ENCODE assay signal across 8 mouse cellular contexts in genomic region chr9:118926688-118927321, GRCm38 (mm10). TPM values are rescaled to one million over a fixed set of nuclear protein-coding genes. Genes with fewer than 3 reads are reported as not detected.
DNase-seq lines count a peak whose midpoint lies in the region; ATAC-seq and TF ChIP-seq lines count a peak whose summit lies in the region.

No protein-coding gene starts in this region.

- H3K4me1 ChIP-seq in embryonic facial prominence, embryonic 12.5 days, result peaks cover 37% of the 10 kb centered on the region
- H3K4me1 ChIP-seq in heart, embryonic 16.5 days (ENCODE audit: control insufficient read depth, insufficient read depth, low read length), result peaks cover 25% of the 10 kb centered on the region
- peaks cover 5 to 14% of the 10 kb centered on the region in 2 experiments; a peak in 3 of 4 replicates for H3K4me1 ChIP-seq in liver, embryonic 14.5 days (replicated peaks; ENCODE audit: control insufficient read depth in 2 of 2, insufficient read depth in 2 of 2, low read length in 1 of 2)
- peaks cover 33% of the 10 kb centered on the region for H3K4me1 ChIP-seq in neural tube, embryonic 13.5 days (replicated peaks)

- no peak for ATAC-seq in embryonic facial prominence, embryonic 12.5 days (ENCODE audit: insufficient number of reproducible peaks, insufficient read depth, low FRiP score, low TSS enrichment)
- ATAC-seq in heart, embryonic 16.5 days (replicated peaks; ENCODE audit: extremely low read depth, insufficient read depth, low FRiP score), result peak; percentile 25
- peak; percentile 5; the same call in 1 of the 2 replicates for ATAC-seq in liver, embryonic 14.5 days (ENCODE audit: insufficient read depth)
- ATAC-seq in neural tube, embryonic 13.5 days (ENCODE audit: low read depth), result peak; percentile 26; the same call in 1 of the 2 replicates

- TF ChIP-seq CTCF in liver, embryonic 14.5 days (IDR thresholded peaks at IDR 0.05; ENCODE audit: low read depth), result no peak

- H3K27me3 ChIP-seq in embryonic facial prominence, embryonic 12.5 days, result no peaks in the 10 kb centered on the region
- no peaks in the 10 kb centered on the region for H3K27me3 ChIP-seq in heart, embryonic 16.5 days (ENCODE audit: control insufficient read depth, insufficient read depth, low read length)
- H3K27me3 ChIP-seq in liver, embryonic 14.5 days (ENCODE audit: control insufficient read depth, insufficient read depth, low read length), result no peaks in the 10 kb centered on the region
- H3K27me3 ChIP-seq in neural tube, embryonic 13.5 days, result no peaks in the 10 kb centered on the region; the same call in 1 of the 2 replicates

- no peak for TF ChIP-seq EP300 in liver, embryonic 14.5 days (IDR thresholded peaks at IDR 0.05; ENCODE audit: low read depth)

- peak overlapping the region; percentile 82 for H3K4me3 ChIP-seq in embryonic facial prominence, embryonic 12.5 days
- H3K4me3 ChIP-seq in heart, embryonic 16.5 days (ENCODE audit: low read length), result peak overlapping the region; percentile 88
- H3K4me3 ChIP-seq in liver, embryonic 14.5 days (ENCODE audit: insufficient read depth in 1 of 2, low read depth in 2 of 2, low read length in 2 of 2), result peak overlapping the region; percentile 50 to 79
- peak overlapping the region; percentile 79 for H3K4me3 ChIP-seq in neural tube, embryonic 13.5 days

- H3K27ac ChIP-seq in embryonic facial prominence, embryonic 12.5 days, result peak overlapping the region; percentile 86
- peak overlapping the region; percentile 92 for H3K27ac ChIP-seq in heart, embryonic 16.5 days (ENCODE audit: low read length)
- H3K27ac ChIP-seq in liver, embryonic 14.5 days, result no peak overlapping the region
- H3K27ac ChIP-seq in neural tube, embryonic 13.5 days (replicated peaks), result peak overlapping the region; percentile 90

- H3K9me3 ChIP-seq in embryonic facial prominence, embryonic 12.5 days, result no peaks in the 10 kb centered on the region
- H3K9me3 ChIP-seq in heart, embryonic 16.5 days (replicated peaks; ENCODE audit: control insufficient read depth, low read length), result no peaks in the 10 kb centered on the region
- H3K9me3 ChIP-seq in liver, embryonic 14.5 days (ENCODE audit: control insufficient read depth, low read length), result no peaks in the 10 kb centered on the region
- no peaks in the 10 kb centered on the region for H3K9me3 ChIP-seq in neural tube, embryonic 13.5 days

- peak; percentile 23 to 24 for DNase-seq in B cell, adult 2 months
- peak; percentile 28 for DNase-seq in adipocyte (ENCODE audit: low spot score)
- DNase-seq in kidney, postnatal 36 days, result peak; percentile 54 to 78
- no peak for DNase-seq in liver, embryonic 14.5 days (ENCODE audit: low read depth in 3 of 3, low spot score in 3 of 3)
- DNase-seq in thymus, postnatal 4 days, result peak; percentile 83

- WGBS in embryonic facial prominence, embryonic 12.5 days, result 4% methylated on average over 55 of the region's 68 CpGs
- 2% methylated on average over 44 of the region's 68 CpGs for WGBS in heart, embryonic 16.5 days
- WGBS in liver, embryonic 14.5 days (ENCODE audit: insufficient replicate concordance), result 2% methylated on average over 58 of the region's 68 CpGs
- WGBS in neural tube, embryonic 13.5 days, result 6% methylated on average over 36 of the region's 68 CpGs

- peak overlapping the region; percentile 97 for H3K4me2 ChIP-seq in embryonic facial prominence, embryonic 12.5 days (replicated peaks)
- H3K4me2 ChIP-seq in heart, embryonic 16.5 days (ENCODE audit: low read depth, low read length), result peak overlapping the region; percentile 99
- peak overlapping the region; percentile 84 for H3K4me2 ChIP-seq in liver, embryonic 14.5 days (ENCODE audit: low read depth)
- peak overlapping the region; percentile 99 for H3K4me2 ChIP-seq in neural tube, embryonic 13.5 days

- H3K36me3 ChIP-seq in embryonic facial prominence, embryonic 12.5 days, result peaks cover 4% of the 10 kb centered on the region; the same call in 1 of the 2 replicates
- H3K36me3 ChIP-seq in heart, embryonic 16.5 days (ENCODE audit: control insufficient read depth, insufficient read depth), result peaks cover 2% of the 10 kb centered on the region; the same call in 1 of the 2 replicates
- H3K36me3 ChIP-seq in liver, embryonic 14.5 days (replicated peaks; ENCODE audit: control insufficient read depth, insufficient read depth, low read depth), result no peaks in the 10 kb centered on the region
- H3K36me3 ChIP-seq in neural tube, embryonic 13.5 days, result no peaks in the 10 kb centered on the region

- peak overlapping the region; percentile 88 for H3K9ac ChIP-seq in embryonic facial prominence, embryonic 12.5 days
- H3K9ac ChIP-seq in heart, embryonic 16.5 days (ENCODE audit: low read length), result peak overlapping the region; percentile 96
- peak overlapping the region; percentile 77 for H3K9ac ChIP-seq in liver, embryonic 14.5 days (replicated peaks)
- peak overlapping the region; percentile 90 for H3K9ac ChIP-seq in neural tube, embryonic 13.5 days

RNA-seq across cellular contexts. Expression of gene Ctdspl, which starts 0.6 kb away (rescaled TPM):
- polyA plus RNA-seq in embryonic facial prominence, embryonic 12.5 days (2016; fragmentation: Nextera tagmentation; extraction: Ambion mirVana), result 16.0 and 16.8 TPM in 2 replicates
- polyA plus RNA-seq in heart, embryonic 16.5 days (2015; fragmentation: Nextera tagmentation; extraction: Ambion mirVana), result 8.1 and 9.3 TPM in 2 replicates
- 3.3 and 3.6 TPM in 2 replicates for polyA plus RNA-seq in liver, embryonic 14.5 days (2012; rRNA removed)
- polyA plus RNA-seq in liver, embryonic 14.5 days (2014; fragmentation: Nextera tagmentation; extraction: Ambion mirVana), result 2.3 and 3.2 TPM in 2 replicates
- 6.8 and 8.0 TPM in 2 replicates for polyA plus RNA-seq in neural tube, embryonic 13.5 days (2015; fragmentation: Nextera tagmentation; extraction: Ambion mirVana)

Comparison
In these comparisons a context has a peak if more than half of its experiments do, and no peak if none do; other contexts are left out.
1. DNase-seq: peak in B cell, adult 2 months (2 of 2), adipocyte (single experiment), kidney, postnatal 36 days (2 of 2) and thymus, postnatal 4 days (single experiment); none in liver, embryonic 14.5 days (0 of 3).
2. Peak in every context shown above with its lines, with median percentiles within 50 percentile points of each other: H3K4me2 ChIP-seq, H3K4me3 ChIP-seq and H3K9ac ChIP-seq.